Mouse (Mus musculus): ENCODE results near the gene Sox8.

Gene Sox8

DNA sequence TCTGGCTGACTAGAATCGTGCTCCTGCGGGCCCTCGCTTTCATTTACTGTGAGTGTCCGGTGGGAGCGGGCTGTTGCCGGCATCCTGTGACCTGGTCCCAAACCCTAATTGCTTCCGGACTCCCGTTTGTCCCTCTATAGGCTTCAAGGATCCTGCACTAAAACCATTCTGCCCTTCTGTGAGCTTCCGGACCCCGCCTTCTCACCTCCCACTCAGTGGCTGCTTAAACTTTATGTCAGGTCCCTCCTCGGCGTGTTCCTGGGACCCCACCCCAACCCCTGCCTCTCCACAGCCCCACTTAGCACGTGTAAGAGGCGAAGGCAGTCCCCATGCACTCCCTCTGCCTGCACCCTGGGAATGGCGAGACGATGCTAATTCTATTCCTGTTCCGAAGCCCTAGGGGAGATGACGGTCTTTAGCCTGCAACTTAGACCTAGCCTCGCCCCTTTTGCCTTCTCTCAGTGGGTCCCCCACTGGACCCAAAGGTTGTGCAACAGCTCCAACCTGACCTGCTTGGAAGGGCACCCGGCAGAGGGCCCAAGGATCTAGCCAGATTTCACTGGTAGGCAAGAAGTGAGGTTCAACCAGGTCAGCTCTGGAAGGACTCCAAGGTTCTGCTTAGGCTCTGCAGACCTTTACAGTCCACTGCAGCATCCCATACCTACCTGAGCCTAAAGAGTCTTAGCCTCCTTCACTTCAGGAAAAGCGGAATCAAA, 9.0 kb upstream of the Sox8 start:
- in situ Hi-C loops (cut with MboI, MseI), result no loop called here

DNA sequence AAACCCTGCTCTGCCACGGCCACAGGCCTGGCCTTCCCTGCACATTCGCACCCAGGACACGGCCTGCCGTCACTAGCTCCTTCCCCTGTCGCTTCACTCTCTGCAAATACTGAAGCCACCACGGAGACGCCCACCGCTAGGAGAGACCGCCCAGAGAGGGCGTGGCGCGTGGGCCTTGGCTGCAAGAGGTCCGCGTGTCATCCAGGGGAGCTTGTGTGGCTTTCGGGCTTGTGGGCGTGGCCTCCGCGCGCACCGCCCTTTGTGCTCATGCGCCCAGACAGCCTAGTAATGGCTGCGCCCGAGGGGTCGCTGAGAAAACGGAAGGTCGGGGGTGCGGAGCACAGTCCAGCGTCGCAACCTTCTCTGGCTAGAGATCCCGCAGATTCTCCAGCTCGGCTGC, 8.4 kb upstream of the Sox8 start, which contains the start of gene Lmf1:
Gene Lmf1, plus strand, starts transcription at position 166 of the 400 bp plus-strand sequence.
- in situ Hi-C loops (cut with MboI, MseI), result no loop called here

DNA sequence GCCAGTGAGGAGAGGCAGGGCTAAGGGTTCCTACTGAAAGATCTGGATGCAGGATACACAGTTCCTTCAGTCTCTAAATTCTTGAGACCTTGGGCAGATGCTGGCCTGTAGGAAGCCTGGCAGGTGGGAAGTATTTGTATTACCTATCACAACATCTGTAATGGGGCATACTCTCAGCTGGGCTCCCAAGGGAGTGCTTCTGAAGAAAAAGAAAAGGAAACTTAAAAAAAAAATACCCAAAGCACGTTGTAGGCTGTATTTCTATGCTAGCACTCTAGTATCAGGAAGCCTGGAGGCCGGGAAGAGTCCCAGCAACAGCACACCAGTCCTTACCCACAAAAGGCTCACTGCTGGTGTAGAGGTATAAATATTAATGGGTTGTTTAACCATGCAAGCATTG, 7.2 kb upstream of the Sox8 start:
- in situ Hi-C loops (cut with MboI, MseI), result no loop called here

DNA sequence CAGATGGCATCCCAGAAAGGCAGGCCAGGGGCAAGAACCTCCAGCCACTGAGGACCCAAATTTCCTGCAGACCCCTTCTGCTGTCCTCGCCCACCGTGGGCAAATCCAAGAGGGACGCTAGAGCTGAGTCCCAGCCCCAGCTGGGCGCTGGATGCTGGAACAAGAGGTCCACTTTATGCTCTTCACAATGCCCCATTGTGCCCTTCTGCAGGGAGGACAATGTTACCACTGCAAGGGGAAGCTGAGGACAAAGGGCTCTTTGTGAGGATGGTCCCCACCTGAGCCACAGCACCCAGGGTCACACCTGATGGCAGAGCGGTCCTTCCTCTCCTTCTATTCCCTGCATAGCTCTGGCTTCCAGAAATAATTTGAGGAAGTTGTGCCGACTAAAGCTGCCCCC, 6.8 kb upstream of the Sox8 start:
- in situ Hi-C loops (cut with MboI, MseI), result no loop called here

GRCm38 (mm10) chr17:25576034-25576433, 5.5 kb upstream of the Sox8 start:
- in situ Hi-C loops (cut with MboI, MseI), result no loop called here

- in situ Hi-C loops (cut with MboI, MseI), result no loop called here
These were observed 4.9 kb upstream of the Sox8 start for GRCm38 (mm10) chr17:25575208-25575971.

DNA sequence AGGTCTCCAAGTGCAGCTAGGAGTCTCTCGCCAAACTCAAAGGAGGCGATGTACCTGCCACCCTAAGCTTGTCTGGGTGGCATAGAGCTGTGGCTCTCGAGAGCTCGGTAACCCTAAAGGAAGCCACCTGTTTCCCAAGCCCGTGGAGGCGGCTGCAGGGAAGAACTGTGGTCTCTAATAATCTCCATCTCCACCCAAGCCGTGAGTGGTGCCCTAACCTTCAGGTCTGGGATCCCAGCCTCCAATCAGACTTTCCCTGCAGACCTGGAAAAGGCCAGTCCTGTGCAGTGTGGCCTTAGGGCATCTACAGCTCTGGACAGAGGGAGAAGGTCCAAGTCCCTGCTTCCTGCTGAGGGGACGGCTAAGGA, 951 bp upstream of the Sox8 start:
- in situ Hi-C loops (cut with MboI, MseI), result no loop called here

GRCm38 (mm10) chr17:25569833-25570647, 446 bp downstream of the Sox8 start:
- in situ Hi-C loops (cut with MboI, MseI), result no loop called here

GRCm38 (mm10) chr17:25568880-25569279, 1.6 kb downstream of the Sox8 start:
- in situ Hi-C loops (cut with MboI, MseI), result no loop called here

- in situ Hi-C loops (cut with MboI, MseI), result no loop called here
These were observed 2.3 kb downstream of the Sox8 start for GRCm38 (mm10) chr17:25568206-25568605.

DNA sequence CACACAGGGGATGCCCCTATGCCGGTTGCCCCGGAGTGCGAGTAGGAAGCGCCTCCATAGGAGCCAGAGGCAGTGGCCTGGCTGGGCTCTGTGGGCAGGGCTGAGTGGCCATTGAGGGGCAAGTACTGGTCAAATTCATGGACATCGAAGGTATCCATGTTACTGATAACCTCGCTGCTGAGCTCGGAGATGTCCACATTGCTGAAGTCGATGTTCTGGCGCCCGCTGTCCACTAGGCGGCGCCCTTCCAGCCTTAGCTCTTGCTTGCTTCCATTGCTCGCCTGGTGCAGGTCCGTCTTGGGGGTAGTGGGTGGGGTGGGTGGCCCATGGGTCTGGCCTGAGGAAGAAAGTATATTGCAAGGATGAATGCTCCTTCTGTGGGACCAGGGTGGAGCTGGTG, 2.7 kb downstream of the Sox8 start:
- in situ Hi-C loops (cut with MboI, MseI), result no loop called here

GRCm38 (mm10) chr17:25567261-25567660, 3.2 kb downstream of the Sox8 start:
- in situ Hi-C loops (cut with MboI, MseI), result no loop called here

DNA sequence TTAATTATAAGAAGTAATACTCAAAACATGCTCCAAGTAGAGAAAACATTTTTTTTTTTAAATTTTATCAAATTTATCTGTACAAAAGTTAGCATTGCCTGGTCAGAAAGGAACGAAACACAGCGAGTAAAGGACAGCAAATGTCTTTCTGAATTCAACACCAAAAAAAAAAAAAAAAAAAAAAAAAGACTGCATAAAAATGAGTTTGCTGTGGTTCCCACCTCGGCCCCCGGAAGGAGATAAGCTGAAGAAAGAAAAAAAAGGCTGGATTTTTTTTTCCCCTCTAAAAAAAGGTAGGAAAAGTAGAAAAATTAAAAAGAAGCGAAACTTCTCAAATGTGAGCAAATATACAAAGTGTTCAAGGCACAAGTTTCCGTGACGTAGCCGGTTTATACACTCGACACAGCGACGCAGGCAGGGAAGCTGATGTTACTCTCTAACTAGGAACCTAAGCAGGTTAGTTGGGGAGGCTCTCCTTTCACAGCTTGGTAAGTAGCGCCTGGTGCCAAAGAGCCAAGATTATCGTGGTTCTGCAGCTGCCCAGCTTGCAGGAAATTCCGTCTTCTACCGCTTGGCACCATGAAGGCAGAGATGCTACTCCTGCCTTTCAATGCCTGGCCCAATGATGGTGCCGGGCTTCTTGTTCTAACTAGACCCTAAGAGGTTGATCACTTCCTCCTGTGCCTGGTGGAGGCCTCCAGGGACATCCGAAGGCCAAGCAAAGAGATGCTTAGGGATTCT, 4.5 kb downstream of the Sox8 start:
- in situ Hi-C loops (cut with MboI, MseI), result no loop called here

DNA sequence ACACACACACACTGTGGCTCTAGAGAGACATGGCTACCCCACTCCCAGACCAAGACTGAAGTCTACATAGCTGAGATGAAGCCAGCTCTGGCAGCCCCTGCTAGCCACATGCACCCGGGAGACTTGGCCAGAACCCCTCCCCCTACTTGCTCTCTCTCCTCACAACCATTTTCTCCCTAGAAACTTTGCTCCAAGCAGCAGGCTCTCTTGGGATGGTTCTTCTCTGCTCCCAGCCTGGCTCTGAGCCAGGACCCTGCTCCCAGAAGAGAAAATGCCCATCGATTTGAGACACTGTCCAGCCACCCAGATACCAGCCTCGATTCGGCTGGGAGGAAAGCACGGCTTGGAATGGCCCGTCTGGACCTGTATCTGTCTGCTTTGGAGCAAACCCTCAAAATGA, 5.2 kb downstream of the Sox8 start:
- in situ Hi-C loops (cut with MboI, MseI), result no loop called here

GRCm38 (mm10) chr17:25564481-25564880, 6.0 kb downstream of the Sox8 start:
- in situ Hi-C loops (cut with MboI, MseI), result no loop called here

- in situ Hi-C loops (cut with MboI, MseI), result no loop called here
These were observed 9.1 kb downstream of the Sox8 start for GRCm38 (mm10) chr17:25561223-25562028.

DNA sequence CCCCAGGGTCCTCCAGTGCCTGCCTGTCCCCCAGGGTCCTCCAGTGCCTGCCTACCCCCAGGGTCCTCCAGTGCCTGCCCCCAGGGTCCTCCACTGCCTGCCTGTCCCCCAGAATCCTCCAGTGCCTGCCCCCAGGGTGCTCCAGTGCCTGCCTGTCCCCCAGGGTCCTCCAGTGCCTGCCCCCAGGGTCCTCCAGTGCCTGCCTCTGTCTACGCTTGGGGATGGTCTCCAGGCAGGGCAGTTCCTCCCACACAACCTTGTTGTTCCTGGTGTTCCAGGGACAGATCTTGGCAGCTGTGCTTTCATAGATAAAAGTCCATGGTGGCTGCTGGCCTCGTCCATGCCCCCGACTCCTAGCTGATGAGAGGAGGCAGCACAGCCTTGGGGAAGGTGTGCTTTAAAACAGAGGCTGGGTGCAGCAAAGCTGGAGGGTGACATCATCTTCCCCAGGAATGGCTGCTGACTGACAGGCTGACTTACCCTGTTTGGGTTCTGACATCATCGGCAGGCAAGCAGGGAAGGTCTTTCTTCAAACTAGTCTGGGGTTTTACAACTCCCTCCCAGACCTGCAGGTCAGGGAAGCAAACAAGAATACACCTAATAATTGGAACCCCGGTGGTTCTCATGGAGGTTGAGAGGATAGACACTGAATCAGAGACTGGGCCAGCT, 9.8 kb downstream of the Sox8 start:
- in situ Hi-C loops (cut with MboI, MseI), result no loop called here

GRCm38 (mm10) chr17:25559634-25560033, 10.9 kb downstream of the Sox8 start:
- in situ Hi-C loops (cut with MboI, MseI), result no loop called here

DNA sequence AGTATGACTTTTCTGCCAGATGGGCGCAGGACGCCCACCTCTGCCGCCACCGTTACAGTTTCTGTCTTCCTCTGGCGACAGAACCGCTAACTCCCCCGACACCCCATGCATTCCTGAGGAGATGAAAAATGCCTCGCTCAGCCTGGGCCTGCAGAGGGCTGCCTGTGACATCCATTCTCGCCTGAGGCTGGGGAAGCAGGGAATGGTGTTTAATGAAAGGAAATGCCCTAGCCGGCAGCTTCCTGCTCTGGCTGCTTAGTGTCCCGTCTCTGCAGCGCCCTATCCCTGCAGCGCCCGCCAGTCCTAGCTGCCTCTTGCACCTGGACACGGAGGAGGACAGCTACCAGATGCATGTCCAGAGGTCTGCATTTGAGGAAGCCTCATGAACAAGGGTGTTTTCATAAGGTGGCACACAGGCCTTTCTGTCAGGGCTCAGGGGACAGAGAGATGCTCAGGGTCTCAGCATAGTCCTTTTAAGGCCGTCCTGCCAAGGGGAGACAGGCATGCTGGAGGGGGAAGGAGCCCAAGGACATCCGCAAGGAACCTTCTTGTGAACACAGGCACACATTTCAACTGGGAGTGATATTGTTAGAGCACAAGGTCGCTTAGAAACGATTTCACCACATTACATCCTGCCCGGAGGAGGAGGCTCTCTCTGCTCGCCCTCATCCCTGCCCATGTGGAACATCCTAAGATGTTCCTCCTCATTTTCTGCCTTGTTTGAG, 13.7 kb downstream of the Sox8 start:
- in situ Hi-C loops (cut with MboI, MseI), result no loop called here

Data from T-helper 1 cell (primary cell).